Mouse (Mus musculus) E14TG2a.4 (cell line): ENCODE measurements around the gene Olfr31.

Source experiments
- CTCF ChIP-seq: conservative IDR thresholded peaks from 2 replicates; pipeline ENCODE4 v1.5.1; 2014; ENCODE audit warnings: low read length
- NANOG ChIP-seq: IDR thresholded peaks from 2 replicates; pipeline ENCODE4 v1.6.1; 2014; ENCODE audit warnings: borderline replicate concordance, low read length, mixed read lengths
- POU5F1 ChIP-seq: IDR thresholded peaks from 2 replicates; pipeline ENCODE4 v1.6.1; 2014; ENCODE audit warnings: low read length, borderline replicate concordance

- TF ChIP-seq CTCF (no peak), POU5F1 (no peak), NANOG (no peak)
These were observed 28.5 kb downstream of the Olfr31 start for GRCm38 (mm10) chr14:14351148-14351455.
